Mouse (Mus musculus): ENCODE measurements at regions not wholly inside any gene's neighbourhood (a gene's known extent, or its start where the extent isn't known, plus 50 kb on each side); places are given as distances from the start of the nearest gene placed in this dataset.

DNA sequence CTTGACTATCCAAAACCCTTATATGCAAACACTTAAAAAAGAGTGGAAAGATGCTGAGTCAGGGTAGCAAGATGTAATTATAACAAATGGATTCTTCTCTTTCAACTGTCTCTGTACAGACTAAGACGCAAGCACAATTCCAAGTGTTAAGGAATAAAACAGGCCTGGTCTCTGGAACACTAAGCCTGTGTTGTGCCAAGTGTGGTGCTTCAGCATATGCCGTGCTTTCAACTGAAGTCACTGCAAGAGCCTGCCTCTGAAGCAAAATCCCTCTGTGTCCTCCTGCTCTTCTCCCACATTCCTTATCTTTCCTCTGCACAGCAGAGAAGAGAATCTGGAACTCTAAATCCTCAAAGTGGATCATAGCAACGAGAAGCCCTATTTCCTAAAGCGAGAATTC lies 59.7 kb downstream of the Tmsb4x start:
- TF ChIP-seq CTCF (IDR thresholded peaks at IDR 0.05; ENCODE audit: low read depth): no peak
- TF ChIP-seq EP300 (IDR thresholded peaks at IDR 0.05; ENCODE audit: low read depth): no peak

All from heart, postnatal 0 days (tissue).